In genomic region chr19:5475069-5475714, GRCm38 (mm10) we compare ENCODE assay signal across 8 mouse cellular contexts. TPM values are rescaled to one million over a fixed set of nuclear protein-coding genes. Genes with fewer than 3 reads are reported as not detected.
DNase-seq lines count a peak whose midpoint lies in the region; ATAC-seq and TF ChIP-seq lines count a peak whose summit lies in the region.

No protein-coding gene starts in this region.

- no peaks in the 10 kb centered on the region for H3K27me3 ChIP-seq in hindbrain, embryonic 11.5 days (ENCODE audit: control insufficient read depth, insufficient read depth, low read length)
- H3K27me3 ChIP-seq in midbrain, embryonic 13.5 days = no peaks in the 10 kb centered on the region

- H3K4me2 ChIP-seq in hindbrain, embryonic 11.5 days (replicated peaks; ENCODE audit: low read depth, low read length) = peak overlapping the region; percentile 99
- H3K4me2 ChIP-seq in midbrain, embryonic 13.5 days (replicated peaks) = peak overlapping the region; percentile 95

- no peak for DNase-seq in lung, adult 2 months
- DNase-seq in lung, postnatal 36 days = no peak
- DNase-seq in cerebellum, postnatal 25 days = peak; percentile 63 to 75
- DNase-seq in hindbrain, embryonic 11.5 days (ENCODE audit: low spot score) = peak; percentile 42
- DNase-seq in thymus, postnatal 14 days = no peak
- DNase-seq in ovary, postnatal 36 days (ENCODE audit: low spot score) = no peak

- H3K36me3 ChIP-seq in hindbrain, embryonic 11.5 days (ENCODE audit: control insufficient read depth, insufficient read depth, low read length) = no peaks in the 10 kb centered on the region
- 0 out of 2 replicates have a peak, but pooled peaks cover 15% of the 10 kb centered on the region for H3K36me3 ChIP-seq in midbrain, embryonic 13.5 days

- peaks cover 4% of the 10 kb centered on the region; the same call in 1 of the 2 replicates for H3K4me1 ChIP-seq in lung, adult 2 months (ENCODE audit: control insufficient read depth, insufficient read depth, low read length)
- peaks cover 7% of the 10 kb centered on the region for H3K4me1 ChIP-seq in hindbrain, embryonic 11.5 days (replicated peaks; ENCODE audit: control insufficient read depth, insufficient read depth, low read length)
- H3K4me1 ChIP-seq in midbrain, embryonic 13.5 days (replicated peaks) = peaks cover 30% of the 10 kb centered on the region

- 29% methylated on average over 13 of the region's 13 CpGs for WGBS in lung, adult 2 months
- WGBS in hindbrain, embryonic 11.5 days = 20% methylated on average over 13 of the region's 13 CpGs
- 23% methylated on average over 13 of the region's 13 CpGs for WGBS in midbrain, embryonic 13.5 days

- H3K9ac ChIP-seq in hindbrain, embryonic 11.5 days (ENCODE audit: low read depth, low read length) = peak overlapping the region; percentile 86
- H3K9ac ChIP-seq in midbrain, embryonic 13.5 days (replicated peaks) = peak overlapping the region; percentile 81

- 0 out of 2 replicates have a peak overlapping the region, but pooled peaks have one; percentile 54 for H3K27ac ChIP-seq in hindbrain, embryonic 11.5 days (ENCODE audit: low read depth, low read length)
- H3K27ac ChIP-seq in midbrain, embryonic 13.5 days = peak overlapping the region; percentile 60

- no peak; the same call in 1 of the 2 replicates for ATAC-seq in hindbrain, embryonic 11.5 days (ENCODE audit: low FRiP score)
- ATAC-seq in midbrain, embryonic 13.5 days = peak; percentile 25
- no peak for ATAC-seq in frontal cortex, adult (ENCODE audit: low TSS enrichment)

- H3K4me3 ChIP-seq in lung, adult 2 months (replicated peaks; ENCODE audit: extremely low read depth, low read depth, low read length) = peak overlapping the region; percentile 47
- H3K4me3 ChIP-seq in hindbrain, embryonic 11.5 days (ENCODE audit: low read depth, low read length) = peak overlapping the region; percentile 63
- H3K4me3 ChIP-seq in midbrain, embryonic 13.5 days (replicated peaks) = peak overlapping the region; percentile 57

- no peaks in the 10 kb centered on the region for H3K9me3 ChIP-seq in hindbrain, embryonic 11.5 days (ENCODE audit: control insufficient read depth, low read length)
- no peaks in the 10 kb centered on the region for H3K9me3 ChIP-seq in midbrain, embryonic 13.5 days

- no peak for TF ChIP-seq CTCF in lung, adult 2 months (IDR thresholded peaks at IDR 0.05; ENCODE audit: insufficient read depth, low read length)

- no peak for TF ChIP-seq POLR2A in lung, adult 2 months (IDR thresholded peaks at IDR 0.05; ENCODE audit: borderline replicate concordance, extremely low read depth, low read depth, low read length)

RNA-seq across cellular contexts. Expression of gene Efemp2, which starts 1.4 kb away (rescaled TPM):
- 96.9 and 103 TPM in 2 replicates for polyA plus RNA-seq in lung, adult 2 months (2012; rRNA removed)
- polyA plus RNA-seq in hindbrain, embryonic 11.5 days (2014; fragmentation: Nextera tagmentation; extraction: Ambion mirVana) = 51.2 and 55.7 TPM in 2 replicates
- 31.8 and 33.4 TPM in 2 replicates for polyA plus RNA-seq in midbrain, embryonic 13.5 days (2015; fragmentation: Nextera tagmentation; extraction: Ambion mirVana)

RNA-seq across cellular contexts. Expression of gene Ctsw, which starts 6.9 kb away (rescaled TPM):
- 4.9 and 5.7 TPM in 2 replicates for polyA plus RNA-seq in lung, adult 2 months (2012; rRNA removed)
- polyA plus RNA-seq in hindbrain, embryonic 11.5 days (2014; fragmentation: Nextera tagmentation; extraction: Ambion mirVana) = 3.0 and 4.7 TPM in 2 replicates
- polyA plus RNA-seq in midbrain, embryonic 13.5 days (2015; fragmentation: Nextera tagmentation; extraction: Ambion mirVana) = 5.2 and 5.7 TPM in 2 replicates

RNA-seq across cellular contexts. Expression of gene Mus81, which starts 13.0 kb away (rescaled TPM):
- polyA plus RNA-seq in lung, adult 2 months (2012; rRNA removed) = 50.3 and 53.0 TPM in 2 replicates
- polyA plus RNA-seq in hindbrain, embryonic 11.5 days (2014; fragmentation: Nextera tagmentation; extraction: Ambion mirVana) = 38.8 and 44.3 TPM in 2 replicates
- polyA plus RNA-seq in midbrain, embryonic 13.5 days (2015; fragmentation: Nextera tagmentation; extraction: Ambion mirVana) = 52.1 and 53.2 TPM in 2 replicates

RNA-seq across cellular contexts. Expression of gene Fibp, which starts 14.8 kb away (rescaled TPM):
- 129 and 144 TPM in 2 replicates for polyA plus RNA-seq in lung, adult 2 months (2012; rRNA removed)
- 103 and 119 TPM in 2 replicates for polyA plus RNA-seq in hindbrain, embryonic 11.5 days (2014; fragmentation: Nextera tagmentation; extraction: Ambion mirVana)
- polyA plus RNA-seq in midbrain, embryonic 13.5 days (2015; fragmentation: Nextera tagmentation; extraction: Ambion mirVana) = 183 and 192 TPM in 2 replicates

RNA-seq across cellular contexts. Expression of gene Cfl1, which starts 15.1 kb away (rescaled TPM):
- polyA plus RNA-seq in lung, adult 2 months (2012; rRNA removed) = 439 and 568 TPM in 2 replicates
- 3,904 and 4,056 TPM in 2 replicates for polyA plus RNA-seq in hindbrain, embryonic 11.5 days (2014; fragmentation: Nextera tagmentation; extraction: Ambion mirVana)
- polyA plus RNA-seq in midbrain, embryonic 13.5 days (2015; fragmentation: Nextera tagmentation; extraction: Ambion mirVana) = 3,599 and 3,660 TPM in 2 replicates

Comparison
In these comparisons a context has a peak if more than half of its experiments do, and no peak if none do; other contexts are left out.
1. DNase-seq: peak in cerebellum, postnatal 25 days (2 of 2) and hindbrain, embryonic 11.5 days (single experiment); none in lung, adult 2 months (single experiment), lung, postnatal 36 days (single experiment), thymus, postnatal 14 days (single experiment) and ovary, postnatal 36 days (single experiment).
2. Peak in every context shown above with its lines, with median percentiles within 50 percentile points of each other: H3K4me3 ChIP-seq.